Mouse (Mus musculus): ENCODE measurements at regions not wholly inside any gene's neighbourhood (a gene's known extent, or its start where the extent isn't known, plus 50 kb on each side); places are given as distances from the start of the nearest gene placed in this dataset.

- H3K36me3 ChIP-seq (ENCODE audit: control insufficient read depth, insufficient read depth, low read length, poor library complexity, severe bottlenecking): no peaks in the 10 kb centered on the region
- H3K4me3 ChIP-seq (ENCODE audit: insufficient read depth in 1 of 2, low read depth in 1 of 2, low read length in 2 of 2, poor library complexity in 1 of 2, severe bottlenecking in 1 of 2): peak overlapping the region; percentile 2 to 14; a peak in 3 of 4 replicates
- no peaks in the 10 kb centered on the region for H3K9me3 ChIP-seq (ENCODE audit: control insufficient read depth, insufficient read depth, low read depth, low read length)
- H3K9ac ChIP-seq (ENCODE audit: insufficient read depth, low read depth, low read length, poor library complexity, severe bottlenecking): peak overlapping the region; percentile 59; the same call in 1 of the 2 replicates
- H3K27ac ChIP-seq (ENCODE audit: insufficient read depth, low read depth, low read length, poor library complexity, severe bottlenecking): no peak overlapping the region; the same call in 1 of the 2 replicates
- TF ChIP-seq ZC3H11A (IDR thresholded peaks at IDR 0.05; ENCODE audit: borderline replicate concordance, low read depth, low read length) (no peak), MAFK (IDR thresholded peaks at IDR 0.05; ENCODE audit: insufficient read depth, low read depth, low read length) (no peak), ZNF384 (IDR thresholded peaks at IDR 0.05; ENCODE audit: low read depth, low read length) (no peak), CHD2 (IDR thresholded peaks at IDR 0.05; ENCODE audit: low read depth, low read length) (no peak), HCFC1 (IDR thresholded peaks at IDR 0.05; ENCODE audit: borderline replicate concordance, insufficient read depth, low read length) (no peak)
- no peak for DNase-seq (ENCODE audit: low read depth, low spot score)
- in situ Hi-C loops (cut with MboI; ENCODE audit: low sequenced_read_pairs in 2 of 2, unreplicated experiment in 2 of 2): no loop called here
- peaks cover 12 to 14% of the 10 kb centered on the region in 2 experiments for H3K4me1 ChIP-seq (ENCODE audit: control insufficient read depth in 2 of 2, insufficient read depth in 2 of 2, low read length in 2 of 2, poor library complexity in 1 of 2)
Observed at GRCm38 (mm10) chr13:113736468-113736867, 57.8 kb upstream of the Arl15 start.

- Histone ChIP-seq H3K4me1 (ENCODE audit: control insufficient read depth in 2 of 2, insufficient read depth in 2 of 2, low read length in 2 of 2, poor library complexity in 1 of 2) (peaks cover 12 to 16% of the 10 kb centered on the region in 2 experiments), H3K9me3 (ENCODE audit: control insufficient read depth, insufficient read depth, low read depth, low read length) (no peaks in the 10 kb centered on the region), H3K9ac (ENCODE audit: insufficient read depth, low read depth, low read length, poor library complexity, severe bottlenecking) (peak overlapping the region; percentile 59; the same call in 1 of the 2 replicates), H3K36me3 (ENCODE audit: control insufficient read depth, insufficient read depth, low read length, poor library complexity, severe bottlenecking) (no peaks in the 10 kb centered on the region), H3K27ac (ENCODE audit: insufficient read depth, low read depth, low read length, poor library complexity, severe bottlenecking) (no peak overlapping the region; the same call in 1 of the 2 replicates), H3K4me3 (ENCODE audit: insufficient read depth in 1 of 2, low read depth in 1 of 2, low read length in 2 of 2, poor library complexity in 1 of 2, severe bottlenecking in 1 of 2) (peak overlapping the region; percentile 2 to 14; a peak in 3 of 4 replicates)
- TF ChIP-seq ZC3H11A (IDR thresholded peaks at IDR 0.05; ENCODE audit: borderline replicate concordance, low read depth, low read length) (no peak), MAFK (IDR thresholded peaks at IDR 0.05; ENCODE audit: insufficient read depth, low read depth, low read length) (no peak), ZNF384 (IDR thresholded peaks at IDR 0.05; ENCODE audit: low read depth, low read length) (no peak), HCFC1 (IDR thresholded peaks at IDR 0.05; ENCODE audit: borderline replicate concordance, insufficient read depth, low read length) (no peak), CHD2 (IDR thresholded peaks at IDR 0.05; ENCODE audit: low read depth, low read length) (no peak)
- DNase-seq (ENCODE audit: low read depth, low spot score): no peak
- in situ Hi-C loops (cut with MboI; ENCODE audit: low sequenced_read_pairs in 2 of 2, unreplicated experiment in 2 of 2): no loop called here
Observed at GRCm38 (mm10) chr13:113735611-113736285, 58.6 kb upstream of the Arl15 start.

- peaks cover 18 to 22% of the 10 kb centered on the region in 2 experiments for H3K4me1 ChIP-seq (ENCODE audit: control insufficient read depth in 2 of 2, insufficient read depth in 2 of 2, low read length in 2 of 2, poor library complexity in 1 of 2)
- no peaks in the 10 kb centered on the region for H3K36me3 ChIP-seq (ENCODE audit: control insufficient read depth, insufficient read depth, low read length, poor library complexity, severe bottlenecking)
- no peaks in the 10 kb centered on the region for H3K9me3 ChIP-seq (ENCODE audit: control insufficient read depth, insufficient read depth, low read depth, low read length)
- no peak overlapping the region for H3K9ac ChIP-seq (ENCODE audit: insufficient read depth, low read depth, low read length, poor library complexity, severe bottlenecking)
- no peak for TF ChIP-seq HCFC1 (IDR thresholded peaks at IDR 0.05; ENCODE audit: borderline replicate concordance, insufficient read depth, low read length)
- no peak for TF ChIP-seq ZNF384 (IDR thresholded peaks at IDR 0.05; ENCODE audit: low read depth, low read length)
- no peak for TF ChIP-seq ZC3H11A (IDR thresholded peaks at IDR 0.05; ENCODE audit: borderline replicate concordance, low read depth, low read length)
- TF ChIP-seq CHD2 (IDR thresholded peaks at IDR 0.05; ENCODE audit: low read depth, low read length): no peak
- TF ChIP-seq MAFK (IDR thresholded peaks at IDR 0.05; ENCODE audit: insufficient read depth, low read depth, low read length): no peak
- no peak overlapping the region for H3K4me3 ChIP-seq (ENCODE audit: insufficient read depth in 1 of 2, low read depth in 1 of 2, low read length in 2 of 2, poor library complexity in 1 of 2, severe bottlenecking in 1 of 2)
- no peak for DNase-seq (ENCODE audit: low read depth, low spot score)
- no peak overlapping the region for H3K27ac ChIP-seq (ENCODE audit: insufficient read depth, low read depth, low read length, poor library complexity, severe bottlenecking)
- in situ Hi-C loops (cut with MboI; ENCODE audit: low sequenced_read_pairs in 2 of 2, unreplicated experiment in 2 of 2): no loop called here
Observed at GRCm38 (mm10) chr13:113734134-113734794, 60.0 kb upstream of the Arl15 start.

- no peak overlapping the region for H3K27ac ChIP-seq (ENCODE audit: insufficient read depth, low read depth, low read length, poor library complexity, severe bottlenecking)
- no peaks in the 10 kb centered on the region for H3K9me3 ChIP-seq (ENCODE audit: control insufficient read depth, insufficient read depth, low read depth, low read length)
- DNase-seq (ENCODE audit: low read depth, low spot score): no peak
- H3K36me3 ChIP-seq (ENCODE audit: control insufficient read depth, insufficient read depth, low read length, poor library complexity, severe bottlenecking): no peaks in the 10 kb centered on the region
- peaks cover 18 to 22% of the 10 kb centered on the region in 2 experiments for H3K4me1 ChIP-seq (ENCODE audit: control insufficient read depth in 2 of 2, insufficient read depth in 2 of 2, low read length in 2 of 2, poor library complexity in 1 of 2)
- H3K9ac ChIP-seq (ENCODE audit: insufficient read depth, low read depth, low read length, poor library complexity, severe bottlenecking): no peak overlapping the region
- in situ Hi-C loops (cut with MboI; ENCODE audit: low sequenced_read_pairs in 2 of 2, unreplicated experiment in 2 of 2): no loop called here
- no peak for TF ChIP-seq ZNF384 (IDR thresholded peaks at IDR 0.05; ENCODE audit: low read depth, low read length)
- TF ChIP-seq HCFC1 (IDR thresholded peaks at IDR 0.05; ENCODE audit: borderline replicate concordance, insufficient read depth, low read length): no peak
- TF ChIP-seq CHD2 (IDR thresholded peaks at IDR 0.05; ENCODE audit: low read depth, low read length): no peak
- TF ChIP-seq ZC3H11A (IDR thresholded peaks at IDR 0.05; ENCODE audit: borderline replicate concordance, low read depth, low read length): no peak
- TF ChIP-seq MAFK (IDR thresholded peaks at IDR 0.05; ENCODE audit: insufficient read depth, low read depth, low read length): no peak
- H3K4me3 ChIP-seq (ENCODE audit: insufficient read depth in 1 of 2, low read depth in 1 of 2, low read length in 2 of 2, poor library complexity in 1 of 2, severe bottlenecking in 1 of 2): no peak overlapping the region
Observed at GRCm38 (mm10) chr13:113733734-113734133, 60.6 kb upstream of the Arl15 start.
